1 mouse cellular context compared by ENCODE assay signal in the genomic region with DNA sequence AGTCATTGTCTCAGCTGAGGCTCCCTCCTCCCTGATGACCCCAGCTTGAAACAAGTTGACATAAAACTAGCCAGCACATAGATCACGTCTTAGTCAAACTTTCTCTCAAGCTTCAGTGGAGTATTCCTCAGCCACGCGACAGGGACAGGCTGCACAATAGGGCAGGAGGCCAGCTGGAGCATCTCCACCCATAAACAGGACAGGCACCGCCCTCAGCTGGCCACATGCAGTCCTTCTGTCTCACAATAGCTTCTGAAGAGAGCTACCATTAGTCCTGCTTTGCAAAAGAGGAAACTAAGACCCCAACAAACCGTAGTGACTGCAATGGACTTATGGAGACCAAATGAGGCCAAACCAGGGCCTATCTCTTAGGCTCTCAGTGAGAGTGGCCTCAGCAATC.
TF ChIP-seq lines count a peak whose summit lies in the region.

No protein-coding gene starts in this region.

TF ChIP-seq in CH12.LX, 34 proteins besides CTCF, POLR2A, EP300 and RAD21 (continued from another document):
- TF ChIP-seq ZNF384 (IDR thresholded peaks at IDR 0.05; ENCODE audit: low read depth, low read length) = no peak
- TF ChIP-seq JUN (IDR thresholded peaks at IDR 0.05; ENCODE audit: insufficient read depth, low read depth, low read length) = no peak
- TF ChIP-seq SMC3 (IDR thresholded peaks at IDR 0.05; ENCODE audit: low read depth, low read length) = 0 out of 2 replicates have a peak, but pooled peaks have one; percentile 11
TF ChIP-seq in CH12.LX: peak in this region for 1.
